8 mouse cellular contexts compared by ENCODE assay signal in genomic region chr7:71023946-71024610, GRCm38 (mm10).
DNase-seq lines count a peak whose midpoint lies in the region; ATAC-seq and TF ChIP-seq lines count a peak whose summit lies in the region.

No protein-coding gene starts in this region.

- 4% methylated on average over 9 of the region's 9 CpGs for WGBS in lung, embryonic 16.5 days
- WGBS in forebrain, postnatal 0 days = 18% methylated on average over 9 of the region's 9 CpGs
- 14% methylated on average over 9 of the region's 9 CpGs for WGBS in limb, embryonic 15.5 days
- WGBS in stomach, embryonic 14.5 days = 5% methylated on average over 9 of the region's 9 CpGs

- no peak for TF ChIP-seq CTCF in forebrain, postnatal 0 days (IDR thresholded peaks at IDR 0.05; ENCODE audit: low read depth)

- ATAC-seq in lung, embryonic 16.5 days (ENCODE audit: low read depth) = no peak
- no peak for ATAC-seq in forebrain, postnatal 0 days
- ATAC-seq in limb, embryonic 15.5 days (ENCODE audit: insufficient number of reproducible peaks, low FRiP score, low TSS enrichment, low read depth) = no peak
- ATAC-seq in stomach, embryonic 14.5 days (ENCODE audit: insufficient number of reproducible peaks, insufficient read depth, low FRiP score, low read depth) = no peak; the same call in 1 of the 2 replicates

- H3K4me2 ChIP-seq in lung, embryonic 16.5 days (ENCODE audit: low read depth, low read length) = peak overlapping the region; percentile 58
- peak overlapping the region; percentile 51 for H3K4me2 ChIP-seq in forebrain, postnatal 0 days (ENCODE audit: low read depth)
- H3K4me2 ChIP-seq in limb, embryonic 15.5 days = peak overlapping the region; percentile 49
- peak overlapping the region; percentile 53 for H3K4me2 ChIP-seq in stomach, embryonic 14.5 days (replicated peaks; ENCODE audit: low read depth, low read length)

- H3K36me3 ChIP-seq in lung, embryonic 16.5 days (ENCODE audit: control insufficient read depth, insufficient read depth, low read length) = no peaks in the 10 kb centered on the region
- no peaks in the 10 kb centered on the region for H3K36me3 ChIP-seq in forebrain, postnatal 0 days (ENCODE audit: insufficient read depth)
- H3K36me3 ChIP-seq in limb, embryonic 15.5 days = no peaks in the 10 kb centered on the region
- no peaks in the 10 kb centered on the region for H3K36me3 ChIP-seq in stomach, embryonic 14.5 days (ENCODE audit: control insufficient read depth, insufficient read depth, low read length)

- peaks cover 4% of the 10 kb centered on the region for H3K9me3 ChIP-seq in lung, embryonic 16.5 days (ENCODE audit: control insufficient read depth, low read length)
- H3K9me3 ChIP-seq in forebrain, postnatal 0 days (ENCODE audit: low read length) = peaks cover 4% of the 10 kb centered on the region; the same call in 1 of the 2 replicates
- H3K9me3 ChIP-seq in limb, embryonic 15.5 days = no peaks in the 10 kb centered on the region
- 0 out of 2 replicates have a peak, but pooled peaks cover 6% of the 10 kb centered on the region for H3K9me3 ChIP-seq in stomach, embryonic 14.5 days (ENCODE audit: control insufficient read depth, low read depth, low read length)

- H3K4me1 ChIP-seq in lung, embryonic 16.5 days (replicated peaks; ENCODE audit: control insufficient read depth, insufficient read depth, low read length) = no peaks in the 10 kb centered on the region; the same call in 1 of the 2 replicates
- H3K4me1 ChIP-seq in forebrain, postnatal 0 days (ENCODE audit: insufficient read depth) = no peaks in the 10 kb centered on the region
- peaks cover 9% of the 10 kb centered on the region for H3K4me1 ChIP-seq in limb, embryonic 15.5 days
- peaks cover 6% of the 10 kb centered on the region; the same call in 1 of the 2 replicates for H3K4me1 ChIP-seq in stomach, embryonic 14.5 days (ENCODE audit: control insufficient read depth, insufficient read depth, low read length)

- peak overlapping the region; percentile 32 for H3K9ac ChIP-seq in lung, embryonic 16.5 days (ENCODE audit: low read length)
- H3K9ac ChIP-seq in forebrain, postnatal 0 days = peak overlapping the region; percentile 35
- H3K9ac ChIP-seq in limb, embryonic 15.5 days = no peak overlapping the region
- H3K9ac ChIP-seq in stomach, embryonic 14.5 days (replicated peaks; ENCODE audit: low read depth, low read length) = no peak overlapping the region

- no peaks in the 10 kb centered on the region for H3K27me3 ChIP-seq in lung, embryonic 16.5 days (ENCODE audit: control insufficient read depth, insufficient read depth, low read depth, low read length)
- H3K27me3 ChIP-seq in forebrain, postnatal 0 days (ENCODE audit: insufficient read depth, low read length) = no peaks in the 10 kb centered on the region
- H3K27me3 ChIP-seq in limb, embryonic 15.5 days = peaks cover 6% of the 10 kb centered on the region; the same call in 1 of the 2 replicates
- H3K27me3 ChIP-seq in stomach, embryonic 14.5 days (ENCODE audit: control insufficient read depth, insufficient read depth, low read length) = no peaks in the 10 kb centered on the region

- peak overlapping the region; percentile 39 for H3K4me3 ChIP-seq in lung, embryonic 16.5 days (ENCODE audit: low read length)
- H3K4me3 ChIP-seq in forebrain, postnatal 0 days (ENCODE audit: low read depth, low read length) = peak overlapping the region; percentile 26
- H3K4me3 ChIP-seq in limb, embryonic 15.5 days = peak overlapping the region; percentile 24
- peak overlapping the region; percentile 17 for H3K4me3 ChIP-seq in stomach, embryonic 14.5 days (ENCODE audit: low read depth, low read length)

- H3K27ac ChIP-seq in lung, embryonic 16.5 days (ENCODE audit: low read length) = no peak overlapping the region
- no peak overlapping the region for H3K27ac ChIP-seq in forebrain, postnatal 0 days (ENCODE audit: low read depth, low read length)
- H3K27ac ChIP-seq in limb, embryonic 15.5 days = no peak overlapping the region
- no peak overlapping the region for H3K27ac ChIP-seq in stomach, embryonic 14.5 days (ENCODE audit: low read length)

- no peak for DNase-seq in lung, postnatal 4 days
- no peak for DNase-seq in forebrain, postnatal 0 days
- no peak for DNase-seq in cerebellum, adult 11-12 months
- no peak for DNase-seq in right cerebral cortex, adult 18-20 months
- DNase-seq in cerebellum, postnatal 36 days = no peak

Comparison
In these comparisons a context has a peak if more than half of its experiments do, and no peak if none do; other contexts are left out.
1. H3K9ac ChIP-seq: peak in lung, embryonic 16.5 days (single experiment) and forebrain, postnatal 0 days (single experiment); none in limb, embryonic 15.5 days (single experiment) and stomach, embryonic 14.5 days (single experiment).
2. Peak in every context shown above with its lines, with median percentiles within 50 percentile points of each other: H3K4me2 ChIP-seq and H3K4me3 ChIP-seq.